Mouse (Mus musculus): ENCODE results near the gene Zfp704.

GRCm38 (mm10) chr3:9475501-9475900, 134.4 kb downstream of the Zfp704 start:
- no peak for TF ChIP-seq POLR2A (IDR thresholded peaks at IDR 0.05; ENCODE audit: borderline replicate concordance, extremely low read depth, low read depth, low read length)
- TF ChIP-seq CTCF (IDR thresholded peaks at IDR 0.05; ENCODE audit: insufficient read depth, low read length) = no peak
